Mouse (Mus musculus): ENCODE data around the gene Sema3e. TPM values are rescaled to one million over a fixed set of nuclear protein-coding genes. Genes with fewer than 3 reads are reported as not detected.

Gene Sema3e
- total and polyA plus RNA-seq, 3 experiments: not detected

- dilution Hi-C loops (cut with MboI; ENCODE audit: extremely low pct_ligation_motif_present, extremely low pct_unique_long_range_greater_than_20kb, low sequenced_read_pairs): no loop called here
Observed at GRCm38 (mm10) chr5:14198344-14199040, 173.4 kb downstream of the Sema3e start.

GRCm38 (mm10) chr5:14206794-14207193, 181.7 kb downstream of the Sema3e start:
- Histone ChIP-seq H3K4me2 (ENCODE audit: insufficient read depth, low read depth, poor library complexity, severe bottlenecking) (no peak overlapping the region), H3K27me3 (replicated peaks) (no peaks in the 10 kb centered on the region), H3K9me3 (replicated peaks; ENCODE audit: low read length) (peaks cover 36% of the 10 kb centered on the region), H3K4me1 (ENCODE audit: control insufficient read depth in 1 of 2, insufficient read depth in 2 of 2) (no peaks in the 10 kb centered on the region), H3K27ac (ENCODE audit: insufficient read depth, low read depth) (no peak overlapping the region), H3K9ac (ENCODE audit: insufficient read depth, low read depth) (no peak overlapping the region), H3K4me3 (replicated peaks in 1 of 3; ENCODE audit: low read depth in 2 of 3, low read length in 2 of 3, poor library complexity in 1 of 3) (no peak overlapping the region), H3K36me3 (replicated peaks in 1 of 2; ENCODE audit: control insufficient read depth in 1 of 2, insufficient read depth in 1 of 2, low read length in 1 of 2) (no peaks in the 10 kb centered on the region), H3K79me2 (replicated peaks; ENCODE audit: control insufficient read depth, extremely low read depth, insufficient read depth, poor library complexity, severe bottlenecking) (no peaks in the 10 kb centered on the region)
- in situ Hi-C loops (cut with MboI; ENCODE audit: low pct_ligation_motif_present, low pct_unique_long_range_greater_than_20kb, low sequenced_read_pairs): no loop called here
- dilution Hi-C loops (cut with MboI; ENCODE audit: extremely low pct_ligation_motif_present, extremely low pct_unique_long_range_greater_than_20kb, low sequenced_read_pairs): no loop called here
- no peak for DNase-seq (ENCODE audit: extremely low read depth)
- no peak for TF ChIP-seq USF1 (IDR thresholded peaks at IDR 0.05; ENCODE audit: low read depth, low read length)
- no peak for TF ChIP-seq MEF2A (IDR thresholded peaks at IDR 0.05; ENCODE audit: borderline replicate concordance, low read depth, low read length)
- TF ChIP-seq ZNF384 (IDR thresholded peaks at IDR 0.05; ENCODE audit: low read depth, low read length): no peak
- TF ChIP-seq RAD21 (IDR thresholded peaks at IDR 0.05; ENCODE audit: low read depth, low read length): no peak
- no peak for TF ChIP-seq RCOR1 (conservative IDR thresholded peaks at IDR 0.05; ENCODE audit: low read depth, low read length)
- TF ChIP-seq CHD1 (IDR thresholded peaks at IDR 0.05; ENCODE audit: low read depth, low read length): no peak
- no peak for TF ChIP-seq KAT2A (IDR thresholded peaks at IDR 0.05; ENCODE audit: insufficient replicate concordance, low read length)
- no peak for TF ChIP-seq NELFE (IDR thresholded peaks at IDR 0.05; ENCODE audit: low read depth, low read length)
- TF ChIP-seq JUND (conservative IDR thresholded peaks at IDR 0.05; ENCODE audit: low read depth, low read length): no peak
- TF ChIP-seq MAZ (IDR thresholded peaks at IDR 0.05; ENCODE audit: low read depth, low read length): no peak
- no peak for TF ChIP-seq MAX (IDR thresholded peaks at IDR 0.05; ENCODE audit: low read length)
- TF ChIP-seq MAFK (IDR thresholded peaks at IDR 0.05; ENCODE audit: insufficient replicate concordance, low read length): no peak
- TF ChIP-seq ELF1 (IDR thresholded peaks at IDR 0.05; ENCODE audit: low read depth, low read length): no peak
- no peak for TF ChIP-seq CTCF (conservative IDR thresholded peaks at IDR 0.05 in 1 of 2, IDR thresholded peaks at IDR 0.05 in 1 of 2; ENCODE audit: low read depth in 2 of 2, low read length in 2 of 2)
- no peak for TF ChIP-seq UBTF (IDR thresholded peaks at IDR 0.05; ENCODE audit: low read depth, low read length)

More at GRCm38 (mm10) chr5:14198344-14199040, 173.4 kb downstream of the Sema3e start:
- H3K9ac ChIP-seq (ENCODE audit: insufficient read depth, low read depth): no peak overlapping the region
- no peaks in the 10 kb centered on the region for H3K27me3 ChIP-seq (replicated peaks)
- no peak overlapping the region for H3K27ac ChIP-seq (ENCODE audit: insufficient read depth, low read depth)
- H3K4me2 ChIP-seq (ENCODE audit: insufficient read depth, low read depth, poor library complexity, severe bottlenecking): no peak overlapping the region
- peaks cover 23% of the 10 kb centered on the region for H3K9me3 ChIP-seq (replicated peaks; ENCODE audit: low read length)
- TF ChIP-seq ETS1 (conservative IDR thresholded peaks at IDR 0.05; ENCODE audit: low read depth, low read length): no peak
- TF ChIP-seq MAZ (IDR thresholded peaks at IDR 0.05; ENCODE audit: low read depth, low read length): no peak
- no peak for TF ChIP-seq USF2 (conservative IDR thresholded peaks at IDR 0.05; ENCODE audit: low read depth, low read length)
- in situ Hi-C loops (cut with MboI; ENCODE audit: low pct_ligation_motif_present, low pct_unique_long_range_greater_than_20kb, low sequenced_read_pairs): no loop called here
- H3K4me1 ChIP-seq (ENCODE audit: control insufficient read depth in 1 of 2, insufficient read depth in 2 of 2): no peaks in the 10 kb centered on the region
- no peaks in the 10 kb centered on the region for H3K36me3 ChIP-seq (replicated peaks in 1 of 2; ENCODE audit: control insufficient read depth in 1 of 2, insufficient read depth in 1 of 2, low read length in 1 of 2)
- no peaks in the 10 kb centered on the region for H3K79me2 ChIP-seq (replicated peaks; ENCODE audit: control insufficient read depth, extremely low read depth, insufficient read depth, poor library complexity, severe bottlenecking)
- DNase-seq (ENCODE audit: extremely low read depth): no peak
- no peak overlapping the region for H3K4me3 ChIP-seq (replicated peaks in 1 of 3; ENCODE audit: low read depth in 2 of 3, low read length in 2 of 3, poor library complexity in 1 of 3)

All from CH12.LX (cell line).